Mouse (Mus musculus) limb, embryonic 12.5 days (tissue): ENCODE data around the gene Setd7. TPM values are rescaled to one million over a fixed set of nuclear protein-coding genes. Genes with fewer than 3 reads are reported as not detected.

Source experiments
- ATAC-seq: fragments of 200-750 bp; cut with Nextera tagmentation; 2 replicates; pipeline ENCODE4 v1.8.0; 2017; ENCODE audit warnings: low read depth, moderate TSS enrichment; ENCODE audit not compliant: insufficient number of reproducible peaks, insufficient read depth, low FRiP score, low TSS enrichment
- H3K27ac ChIP-seq: fragments of 300-500 bp; sonication (generic); 2 replicates; pipeline ENCODE4 v1.5.1; 2016; ENCODE audit warnings: mild to moderate bottlenecking, moderate library complexity
- H3K27me3 ChIP-seq: fragments of 300-500 bp; sonication (generic); 2 replicates; pipeline ENCODE4 v1.6.1; 2016; ENCODE audit warnings: mild to moderate bottlenecking, moderate library complexity
- H3K36me3 ChIP-seq: fragments of 300-500 bp; sonication (generic); 2 replicates; pipeline ENCODE4 v1.6.1; 2016; ENCODE audit warnings: mild to moderate bottlenecking, moderate library complexity
- H3K4me1 ChIP-seq: fragments of 300-500 bp; sonication (generic); replicated peaks from 2 replicates; pipeline ENCODE4 v1.6.1; 2016
- H3K4me2 ChIP-seq: fragments of 300-500 bp; sonication (generic); 2 replicates; pipeline ENCODE4 v1.6.1; 2016; ENCODE audit warnings: mild to moderate bottlenecking, moderate library complexity
- H3K4me3 ChIP-seq: fragments of 300-500 bp; sonication (generic); replicated peaks from 2 replicates; pipeline ENCODE4 v1.5.1; 2016; ENCODE audit warnings: mild to moderate bottlenecking
- H3K9ac ChIP-seq: fragments of 300-500 bp; sonication (generic); replicated peaks from 2 replicates; pipeline ENCODE4 v1.6.1; 2016; ENCODE audit warnings: mild to moderate bottlenecking, moderate library complexity
- H3K9me3 ChIP-seq: fragments of 300-500 bp; sonication (generic); 2 replicates; pipeline ENCODE4 v1.6.1; 2016; ENCODE audit warnings: mild to moderate bottlenecking, moderate library complexity
- WGBS: fragments of 180-500 bp; shearing (Covaris S2); methylation state at CpG from one replicate; pipeline ENCODE4 v1.1.7; 2016; 5-methylcytosine and 5-hydroxymethylcytosine counted together
- polyA plus RNA-seq: library from polyadenylated mRNA; unstranded; fragments of >200 nt; fragmentation: Nextera tagmentation; extraction: Ambion mirVana; gene quantifications from 2 replicates; pipeline ENCODE4 v1.2.1, GENCODE M21; 2016

The Setd7 gene
- polyA plus RNA-seq, 1 experiment from 2014 or later = 5.2 TPM

DNA sequence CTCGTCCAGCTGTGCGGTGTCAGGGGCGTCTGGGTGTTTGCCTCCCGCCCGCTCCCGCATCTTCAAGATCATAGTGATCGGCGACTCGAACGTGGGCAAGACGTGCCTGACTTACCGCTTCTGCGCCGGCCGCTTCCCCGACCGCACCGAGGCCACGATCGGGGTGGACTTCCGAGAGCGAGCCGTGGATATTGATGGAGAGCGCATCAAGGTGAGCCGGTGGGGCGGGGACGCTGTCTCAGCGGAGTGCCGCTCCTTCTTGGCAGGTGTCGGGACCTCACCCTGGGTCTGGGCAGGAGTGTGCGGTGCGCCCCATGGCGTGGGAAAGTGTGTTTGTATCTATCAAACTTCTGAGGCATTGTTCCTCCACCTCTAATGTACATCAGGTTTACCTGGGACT is 76.3 kb downstream of the Setd7 start:
- ATAC-seq = 0 out of 2 replicates have a peak, but pooled peaks have one; percentile 24
- 0% methylated on average over 33 of the region's 33 CpGs for WGBS
- H3K36me3 ChIP-seq = peaks cover 5% of the 10 kb centered on the region; the same call in 1 of the 2 replicates

DNA sequence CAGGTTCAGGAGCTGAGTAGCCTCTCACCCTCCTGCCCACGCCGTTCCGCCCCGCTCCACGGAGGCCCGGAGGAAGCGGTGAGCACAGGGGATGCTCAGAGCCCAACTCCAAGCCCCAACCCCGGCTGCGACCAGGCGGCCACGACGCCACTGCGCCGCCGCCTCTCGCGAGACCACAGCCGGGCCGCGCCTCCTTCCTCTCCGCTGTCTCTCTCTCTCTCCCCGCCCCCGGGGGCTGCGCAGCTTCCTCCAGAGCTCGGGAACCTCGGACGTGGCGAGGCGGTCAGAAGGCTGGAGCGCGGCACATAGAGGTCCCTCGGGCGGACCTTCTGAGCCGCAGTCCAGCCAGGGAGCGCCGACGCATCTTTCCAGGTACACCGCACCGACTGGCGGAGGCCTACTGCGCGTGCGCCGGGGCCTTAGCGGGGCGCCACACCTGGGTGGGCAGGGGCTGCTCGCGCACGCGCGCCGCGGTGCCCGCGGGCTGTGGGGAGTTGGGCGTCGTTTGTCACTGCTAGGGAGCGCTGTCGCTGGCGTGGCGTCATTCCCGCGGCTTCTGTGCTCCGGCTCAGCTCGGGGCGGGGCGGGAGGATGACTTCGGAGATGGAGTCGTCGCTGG is 76.8 kb downstream of the Setd7 start, which contains the start of gene Rab33b:
TSS of gene Rab33b (plus strand) at position 180 of the 619 bp plus-strand sequence.
- Histone ChIP-seq H3K9me3 (no peaks in the 10 kb centered on the region), H3K27me3 (no peaks in the 10 kb centered on the region), H3K4me2 (peak within 1 kb of the TSS; percentile 78), H3K4me3 (peak within 1 kb of the TSS; percentile 80), H3K27ac (peak within 1 kb of the TSS; percentile 92), H3K36me3 (peaks cover 5% of the 10 kb centered on the region; the same call in 1 of the 2 replicates), H3K4me1 (peaks cover 21% of the 10 kb centered on the region), H3K9ac (peak within 1 kb of the TSS; percentile 89)
- WGBS = under 1% methylated on average over 70 of the region's 70 CpGs
- peak; percentile 93 for ATAC-seq

More for the DNA sequence above, 76.3 kb downstream of the Setd7 start:
- Histone ChIP-seq H3K27ac (peak overlapping the region; percentile 92), H3K9ac (peak overlapping the region; percentile 89), H3K27me3 (no peaks in the 10 kb centered on the region), H3K4me1 (peaks cover 21% of the 10 kb centered on the region), H3K9me3 (no peaks in the 10 kb centered on the region), H3K4me3 (peak overlapping the region; percentile 80), H3K4me2 (peak overlapping the region; percentile 78)

DNA sequence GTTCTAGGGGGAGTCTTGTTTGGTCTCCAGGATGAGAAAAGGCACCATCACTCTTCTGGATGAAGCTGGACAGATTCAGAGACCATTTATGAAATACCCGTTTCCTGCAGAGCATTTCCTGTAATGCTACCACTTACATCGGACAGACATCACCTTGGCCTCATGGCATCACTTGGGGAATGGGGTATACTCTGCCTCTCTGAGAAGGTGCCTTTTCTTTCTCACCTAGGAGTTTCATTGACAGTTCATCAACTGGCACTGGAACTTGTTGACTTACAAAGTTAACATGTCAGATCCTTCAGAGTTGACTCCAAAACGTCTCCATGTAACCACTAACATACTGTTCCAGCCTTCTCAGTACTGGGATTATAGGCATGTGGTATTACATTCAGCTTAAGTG is 77.9 kb downstream of the Setd7 start:
- Histone ChIP-seq H3K9me3 (no peaks in the 10 kb centered on the region), H3K4me3 (peak overlapping the region; percentile 80), H3K4me2 (peak overlapping the region; percentile 78), H3K27ac (0 out of 2 replicates have a peak overlapping the region, but pooled peaks have one; percentile 92), H3K36me3 (peaks cover 5% of the 10 kb centered on the region; the same call in 1 of the 2 replicates), H3K4me1 (peaks cover 21% of the 10 kb centered on the region), H3K27me3 (no peaks in the 10 kb centered on the region), H3K9ac (peak overlapping the region; percentile 89; the same call in 1 of the 2 replicates)
- 69% methylated on average over 3 of the region's 3 CpGs for WGBS
- ATAC-seq = no peak

DNA sequence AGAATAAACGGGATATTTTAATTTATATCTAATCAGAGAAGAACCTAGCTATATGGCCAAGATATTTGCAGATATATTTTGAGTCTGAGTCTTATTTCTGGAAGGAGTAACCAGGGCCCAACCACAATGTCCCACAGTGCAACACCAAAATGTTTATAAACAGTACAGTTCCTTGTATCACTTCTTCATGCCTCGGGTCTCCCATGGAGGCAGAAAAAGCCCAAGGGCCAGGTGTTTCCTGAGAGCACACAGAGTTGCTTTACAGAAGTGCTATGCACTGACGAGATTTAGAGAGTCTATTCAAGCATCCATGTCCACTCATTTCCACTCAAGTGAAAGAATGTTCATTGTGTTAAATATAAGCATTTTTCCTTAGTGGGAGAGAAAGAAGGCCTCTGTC is 78.8 kb downstream of the Setd7 start:
- H3K27ac ChIP-seq = no peak overlapping the region

DNA sequence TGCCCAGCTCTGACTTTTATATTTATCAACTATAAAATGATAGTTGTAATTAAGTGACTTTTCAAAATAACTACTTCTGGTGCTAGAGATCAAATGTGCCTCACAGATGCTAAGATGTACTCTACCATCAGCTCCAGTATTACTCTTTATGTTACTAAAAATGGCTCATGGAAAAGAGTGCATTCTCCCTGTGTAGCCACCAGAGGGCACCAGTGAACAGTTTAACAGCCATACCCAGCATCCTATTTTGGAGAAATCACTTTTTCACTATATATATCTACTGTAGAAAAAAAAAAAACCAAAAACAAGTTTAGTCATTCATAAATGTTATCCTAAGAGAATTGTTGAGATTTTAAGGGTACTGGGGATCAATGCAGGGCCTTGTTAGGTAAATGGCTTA is 79.6 kb downstream of the Setd7 start:
- Histone ChIP-seq H3K27ac (no peak overlapping the region), H3K9me3 (no peaks in the 10 kb centered on the region), H3K27me3 (no peaks in the 10 kb centered on the region), H3K4me2 (no peak overlapping the region), H3K4me3 (no peak overlapping the region), H3K4me1 (peaks cover 21% of the 10 kb centered on the region), H3K36me3 (0 out of 2 replicates have a peak, but pooled peaks cover under 1% of the 10 kb centered on the region), H3K9ac (no peak overlapping the region)
- no peak for ATAC-seq

More for the DNA sequence above, 78.8 kb downstream of the Setd7 start:
- no peak for ATAC-seq
- Histone ChIP-seq H3K27me3 (no peaks in the 10 kb centered on the region), H3K4me3 (no peak overlapping the region), H3K4me2 (no peak overlapping the region), H3K9me3 (no peaks in the 10 kb centered on the region), H3K36me3 (peaks cover 5% of the 10 kb centered on the region; the same call in 1 of the 2 replicates), H3K9ac (no peak overlapping the region), H3K4me1 (peaks cover 21% of the 10 kb centered on the region)
- WGBS = 64% methylated on average over 3 of the region's 3 CpGs

DNA sequence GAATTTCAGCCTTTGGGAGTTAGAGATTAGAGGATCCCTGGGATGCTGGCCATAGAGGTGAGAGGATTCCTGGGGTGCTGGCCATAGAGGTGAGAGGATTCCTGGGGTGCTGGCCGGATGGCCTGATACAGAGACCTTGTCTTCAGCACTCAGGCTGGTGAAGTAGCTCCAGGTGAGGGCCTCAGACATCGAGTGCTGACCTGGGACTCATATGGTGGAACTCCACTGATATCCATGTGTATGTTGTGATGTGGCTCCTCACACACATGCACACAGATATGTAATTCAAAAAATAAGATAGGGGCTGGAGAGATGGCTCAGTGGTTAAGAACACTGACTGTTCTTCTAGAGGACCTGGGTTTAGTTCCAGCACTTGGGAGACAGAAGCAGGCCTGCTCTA is 80.8 kb downstream of the Setd7 start:
- no peak overlapping the region for H3K27ac ChIP-seq
- no peak for ATAC-seq
- H3K4me1 ChIP-seq = peaks cover 10% of the 10 kb centered on the region
- H3K4me2 ChIP-seq = no peak overlapping the region
- peaks cover 12% of the 10 kb centered on the region; the same call in 1 of the 2 replicates for H3K36me3 ChIP-seq
- H3K9ac ChIP-seq = no peak overlapping the region
- no peak overlapping the region for H3K4me3 ChIP-seq
- H3K27me3 ChIP-seq = no peaks in the 10 kb centered on the region
- H3K9me3 ChIP-seq = no peaks in the 10 kb centered on the region
- 30% methylated on average over 2 of the region's 2 CpGs for WGBS

DNA sequence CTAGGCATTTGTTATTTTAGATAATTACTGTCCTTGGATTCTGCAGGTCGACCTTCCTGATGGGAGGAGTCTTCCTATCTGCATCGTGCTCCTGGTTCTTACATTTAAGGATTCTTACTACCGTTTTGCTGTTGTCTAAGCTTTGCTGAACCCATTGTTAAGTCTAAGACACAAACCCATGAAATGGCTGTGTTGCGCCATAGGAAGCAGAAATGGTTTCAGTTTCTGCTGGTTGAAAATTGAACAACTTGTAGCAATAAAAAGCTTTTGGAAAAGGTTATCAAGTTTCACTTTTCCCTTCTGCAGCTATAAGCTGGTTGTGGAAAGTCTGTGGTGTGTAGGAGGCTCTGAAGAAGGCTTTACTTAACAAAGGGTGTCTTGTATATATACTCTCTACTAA is 85.0 kb downstream of the Setd7 start:
- Histone ChIP-seq H3K9me3 (no peaks in the 10 kb centered on the region), H3K4me1 (no peaks in the 10 kb centered on the region), H3K4me2 (no peak overlapping the region), H3K27me3 (no peaks in the 10 kb centered on the region), H3K36me3 (peaks cover 49% of the 10 kb centered on the region), H3K27ac (no peak overlapping the region), H3K9ac (no peak overlapping the region), H3K4me3 (no peak overlapping the region)
- 75% methylated on average over 4 of the region's 4 CpGs for WGBS
- ATAC-seq = no peak

DNA sequence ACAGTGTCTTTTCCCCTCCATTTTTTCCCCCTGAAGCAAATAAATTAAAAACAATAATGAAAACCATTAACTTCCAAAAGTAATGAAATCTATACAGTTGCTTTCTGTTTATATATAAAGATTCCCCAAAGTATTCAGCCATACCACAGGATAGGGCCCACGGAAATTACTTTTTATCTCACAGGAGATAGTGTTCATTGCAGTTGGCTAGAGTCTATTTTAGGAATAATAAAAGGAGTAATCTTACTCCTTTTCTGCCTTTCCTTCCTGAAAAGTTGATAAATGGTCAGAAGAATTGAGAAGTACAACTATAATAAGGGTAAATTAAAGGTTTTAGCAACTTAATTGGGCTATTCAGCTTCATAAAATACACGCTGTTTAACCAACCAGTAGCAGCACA is 92.1 kb downstream of the Setd7 start:
- H3K36me3 ChIP-seq = peaks cover 87% of the 10 kb centered on the region
- no peak for ATAC-seq
- WGBS = 66% methylated on average over 2 of the region's 2 CpGs
- 0 out of 2 replicates have a peak overlapping the region, but pooled peaks have one; percentile 35 for H3K27ac ChIP-seq
- 0 out of 2 replicates have a peak, but pooled peaks cover 11% of the 10 kb centered on the region for H3K4me1 ChIP-seq
- no peaks in the 10 kb centered on the region for H3K9me3 ChIP-seq
- H3K4me2 ChIP-seq = no peak overlapping the region
- no peak overlapping the region for H3K4me3 ChIP-seq
- H3K9ac ChIP-seq = no peak overlapping the region
- H3K27me3 ChIP-seq = no peaks in the 10 kb centered on the region

Other genes with a start within 250 kb of the Setd7 start
- gene Elf2, start 220.2 kb downstream of the Setd7 start, polyA plus RNA-seq = 56.6 and 59.3 TPM in 2 replicates
- gene Mgarp, start 164.1 kb downstream of the Setd7 start, polyA plus RNA-seq = 3.8 and 4.8 TPM in 2 replicates
- 737 and 751 TPM in 2 replicates for gene Ndufc1, start 151.9 kb downstream of the Setd7 start, polyA plus RNA-seq
- gene Naa15, start 145.7 kb downstream of the Setd7 start, polyA plus RNA-seq = 60.5 and 60.6 TPM in 2 replicates
- 23.9 and 24.2 TPM in 2 replicates for gene Rab33b, start 77.0 kb downstream of the Setd7 start, polyA plus RNA-seq
- 1.1 and 1.4 TPM in 2 replicates for gene Mgst2, start 99.5 kb upstream of the Setd7 start, polyA plus RNA-seq